Mouse (Mus musculus) hindbrain, embryonic 10.5 days (tissue): Measurements from ENCODE around the gene Farp1. TPM values are rescaled to one million over a fixed set of nuclear protein-coding genes. Genes with fewer than 3 reads are reported as not detected.

Experiments
- DNase-seq: peaks from one replicate; pipeline ENCODE4 v3.0.0-alpha.2; 2017; ENCODE audit warnings: low spot score
- H3K27ac ChIP-seq: fragments of 300-500 bp; sonication (generic); 2 replicates; pipeline ENCODE4 v1.5.1; 2016; ENCODE audit warnings: mild to moderate bottlenecking, moderate library complexity
- H3K27me3 ChIP-seq: fragments of 300-500 bp; sonication (generic); 2 replicates; pipeline ENCODE4 v1.6.1; 2016; ENCODE audit warnings: mild to moderate bottlenecking; ENCODE audit not compliant: poor library complexity, insufficient read depth, severe bottlenecking
- H3K36me3 ChIP-seq: fragments of 300-500 bp; sonication (generic); 2 replicates; pipeline ENCODE4 v1.6.1; 2016; ENCODE audit warnings: mild to moderate bottlenecking, moderate library complexity
- H3K4me1 ChIP-seq: fragments of 300-500 bp; sonication (generic); replicated peaks from 2 replicates; pipeline ENCODE4 v1.6.1; 2016; ENCODE audit warnings: mild to moderate bottlenecking
- H3K4me3 ChIP-seq: fragments of 300-500 bp; sonication (generic); 2 replicates; pipeline ENCODE4 v1.5.1; 2016; ENCODE audit warnings: mild to moderate bottlenecking, moderate library complexity
- H3K9me3 ChIP-seq: fragments of 300-500 bp; sonication (generic); 2 replicates; pipeline ENCODE4 v1.6.1; 2016; ENCODE audit warnings: mild to moderate bottlenecking, moderate library complexity
- WGBS: fragments of 180-500 bp; shearing (Covaris S2); methylation state at CpG from one replicate; pipeline ENCODE4 v1.1.7; 2016; 5-methylcytosine and 5-hydroxymethylcytosine counted together
- polyA plus RNA-seq: library from polyadenylated mRNA; unstranded; fragments of >200 nt; fragmentation: Nextera tagmentation; extraction: Ambion mirVana; gene quantifications from 2 replicates; pipeline ENCODE4 v1.2.1, GENCODE M21; 2016

Gene Farp1
- polyA plus RNA-seq, result 25.2 and 25.8 TPM in 2 replicates

- WGBS, result 1% methylated on average over 59 of the region's 61 CpGs
- H3K9me3 ChIP-seq, result no peaks in the 10 kb centered on the region
- H3K27ac ChIP-seq, result peak within 1 kb of the TSS; percentile 98
- peak; percentile 89 for DNase-seq
- peak within 1 kb of the TSS; percentile 87 for H3K4me3 ChIP-seq
- peaks cover 19% of the 10 kb centered on the region for H3K27me3 ChIP-seq
- H3K4me1 ChIP-seq, result peaks cover 45% of the 10 kb centered on the region
- H3K36me3 ChIP-seq, result no peaks in the 10 kb centered on the region
These were observed at the start of gene Farp1 for GRCm38 (mm10) chr14:121034973-121035662. Farp1 (plus strand) TSS chr14:121035200.

DNA sequence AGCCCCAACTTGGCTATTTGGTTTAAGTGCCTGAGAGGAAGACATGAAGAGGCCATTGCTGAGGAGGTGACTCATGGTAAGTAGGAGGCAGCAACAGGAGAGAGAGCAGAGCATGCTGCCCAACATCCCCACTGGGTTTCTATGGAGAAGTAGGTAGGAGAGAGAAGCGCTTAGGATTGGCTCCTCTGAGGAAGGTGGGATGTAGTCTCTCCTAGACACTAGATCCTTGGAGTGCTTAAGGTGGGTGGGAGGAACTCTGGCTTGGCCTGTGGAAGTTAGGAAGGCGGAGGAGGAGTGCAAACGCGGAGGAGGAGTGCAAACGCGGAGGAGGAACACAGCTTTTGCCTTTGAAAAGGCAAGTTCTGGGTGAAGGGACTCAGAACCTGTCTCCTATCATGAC is 45.9 kb upstream of the Farp1 start:
- WGBS, result 66% methylated on average over 6 of the region's 6 CpGs
- Histone ChIP-seq H3K4me3 (no peak overlapping the region), H3K27me3 (no peaks in the 10 kb centered on the region), H3K36me3 (no peaks in the 10 kb centered on the region), H3K9me3 (no peaks in the 10 kb centered on the region), H3K27ac (no peak overlapping the region), H3K4me1 (no peaks in the 10 kb centered on the region)
- no peak for DNase-seq

DNA sequence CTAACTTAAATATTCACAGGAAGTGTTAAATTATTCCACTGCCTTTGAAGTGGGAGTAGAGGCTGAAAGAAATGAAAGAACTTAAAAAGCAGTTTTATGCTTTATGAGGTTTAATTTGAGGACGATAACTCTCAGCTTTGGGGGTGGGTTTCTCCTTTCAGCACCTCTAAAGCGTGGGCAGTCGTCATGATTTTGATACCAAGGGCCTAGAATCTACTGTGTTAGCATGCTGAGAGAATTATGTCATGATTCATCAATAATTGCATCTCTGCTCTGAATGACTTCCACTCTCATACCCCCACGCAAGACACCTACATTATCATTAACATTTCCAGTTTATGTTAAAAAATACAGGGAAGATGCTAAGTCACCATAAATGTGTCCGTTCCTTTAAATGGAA is 37.3 kb upstream of the Farp1 start:
- H3K9me3 ChIP-seq, result no peaks in the 10 kb centered on the region
- no peak for DNase-seq
- peaks cover 6% of the 10 kb centered on the region; the same call in 1 of the 2 replicates for H3K4me1 ChIP-seq
- H3K27me3 ChIP-seq, result no peaks in the 10 kb centered on the region
- H3K27ac ChIP-seq, result no peak overlapping the region
- 89% methylated on average over 5 of the region's 5 CpGs for WGBS
- no peak overlapping the region for H3K4me3 ChIP-seq
- no peaks in the 10 kb centered on the region for H3K36me3 ChIP-seq

DNA sequence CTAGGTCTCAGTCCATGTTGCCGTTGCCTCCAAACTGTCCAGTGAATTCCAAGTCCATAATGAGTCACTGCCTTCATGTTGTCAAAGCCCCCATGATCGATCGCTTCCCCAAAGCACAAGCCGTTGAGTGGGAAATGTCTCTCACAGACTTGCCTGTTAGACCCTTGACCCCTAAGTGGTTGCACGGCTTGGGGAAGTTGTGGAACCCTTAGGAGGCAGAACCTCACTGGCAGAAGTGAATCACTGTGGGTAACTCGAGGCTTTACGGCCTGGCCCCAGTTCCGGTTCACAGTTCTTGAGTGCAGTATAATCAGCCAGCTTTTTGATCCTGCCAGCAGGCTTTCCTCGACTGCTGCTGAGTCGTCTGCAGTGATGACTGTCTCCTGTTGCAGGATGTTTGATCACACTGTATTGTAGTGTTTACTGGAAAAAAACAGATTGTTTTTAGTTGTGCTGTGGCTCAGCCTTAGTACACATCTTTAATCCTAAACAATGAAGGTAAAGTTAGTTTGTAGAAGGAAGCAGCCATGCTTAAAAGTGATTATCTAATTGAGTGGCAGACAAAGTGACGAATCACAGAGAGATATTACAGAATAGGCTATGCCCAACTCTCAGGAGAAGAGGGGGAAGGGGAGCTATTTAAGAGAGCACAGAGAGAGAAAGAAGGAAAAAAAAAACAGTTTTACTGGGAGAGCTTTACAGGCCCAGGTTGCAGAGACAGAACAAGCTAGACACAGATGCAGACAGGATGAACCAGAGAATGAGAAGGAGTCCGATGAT is 34.2 kb upstream of the Farp1 start:
- Histone ChIP-seq H3K27ac (no peak overlapping the region), H3K9me3 (no peaks in the 10 kb centered on the region), H3K36me3 (no peaks in the 10 kb centered on the region), H3K27me3 (no peaks in the 10 kb centered on the region), H3K4me1 (peaks cover 6% of the 10 kb centered on the region; the same call in 1 of the 2 replicates), H3K4me3 (no peak overlapping the region)
- peak; percentile 25 for DNase-seq
- 46% methylated on average over 12 of the region's 12 CpGs for WGBS

DNA sequence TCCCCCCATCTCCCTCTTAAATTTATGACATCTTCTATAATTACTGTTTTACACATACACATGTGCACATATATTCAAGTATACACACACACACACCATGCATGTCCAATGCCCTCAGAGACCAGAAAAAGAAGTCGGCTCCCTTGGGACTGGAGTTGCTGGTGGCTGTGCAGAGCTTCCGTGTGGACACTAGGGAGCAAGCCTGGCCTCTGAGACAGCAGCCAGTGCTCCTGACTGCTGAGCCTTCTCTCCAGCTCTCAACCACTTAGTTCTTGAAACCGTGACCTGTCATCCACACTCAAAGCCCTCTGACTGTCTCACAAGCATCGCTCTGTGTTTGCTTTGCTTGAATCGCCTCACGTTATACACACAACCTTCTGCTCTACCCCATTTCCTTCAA is 29.4 kb upstream of the Farp1 start:
- no peak overlapping the region for H3K27ac ChIP-seq
- no peaks in the 10 kb centered on the region for H3K36me3 ChIP-seq
- H3K4me1 ChIP-seq, result peaks cover 5% of the 10 kb centered on the region; the same call in 1 of the 2 replicates
- 90% methylated on average over 6 of the region's 6 CpGs for WGBS
- DNase-seq, result no peak
- H3K27me3 ChIP-seq, result no peaks in the 10 kb centered on the region
- no peak overlapping the region for H3K4me3 ChIP-seq
- no peaks in the 10 kb centered on the region for H3K9me3 ChIP-seq

- Histone ChIP-seq H3K9me3 (no peaks in the 10 kb centered on the region), H3K4me1 (0 out of 2 replicates have a peak, but pooled peaks cover under 1% of the 10 kb centered on the region), H3K36me3 (no peaks in the 10 kb centered on the region), H3K4me3 (no peak overlapping the region), H3K27me3 (no peaks in the 10 kb centered on the region), H3K27ac (no peak overlapping the region)
- 95% methylated on average over 8 of the region's 8 CpGs for WGBS
- DNase-seq, result no peak
These were observed 29.0 kb upstream of the Farp1 start for GRCm38 (mm10) chr14:121006021-121006420.

DNA sequence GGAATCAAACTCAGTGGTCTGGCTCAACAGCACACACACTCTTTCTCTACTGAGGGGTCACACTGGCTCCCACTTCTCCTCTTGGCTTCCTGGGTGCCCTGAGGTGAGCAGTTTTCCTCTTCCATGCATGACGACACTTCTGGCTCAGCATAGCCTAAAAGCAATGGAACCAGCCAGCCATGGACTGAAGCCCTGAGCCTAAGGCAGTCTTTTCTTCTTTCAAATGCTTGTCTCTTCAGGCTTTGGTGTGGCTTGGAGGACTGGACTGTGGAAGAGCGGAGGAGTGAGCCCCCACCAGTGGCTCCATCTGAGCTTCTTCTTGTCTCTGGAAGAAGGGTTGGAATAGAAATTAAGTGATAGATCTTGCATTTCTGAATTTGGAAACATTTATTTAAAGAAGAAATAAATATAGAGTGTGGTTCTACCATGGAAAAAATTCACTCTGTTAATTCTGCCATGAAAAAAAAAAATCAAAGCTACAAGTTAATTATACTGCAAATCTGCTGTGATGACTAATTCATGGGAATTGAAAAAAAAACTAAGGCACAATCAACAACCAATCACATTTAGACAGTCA is 19.8 kb upstream of the Farp1 start:
- no peak for DNase-seq
- H3K4me1 ChIP-seq, result no peaks in the 10 kb centered on the region
- WGBS, result 66% methylated on average over 2 of the region's 2 CpGs
- no peaks in the 10 kb centered on the region for H3K36me3 ChIP-seq
- peaks cover 9% of the 10 kb centered on the region; the same call in 1 of the 2 replicates for H3K9me3 ChIP-seq
- H3K27ac ChIP-seq, result no peak overlapping the region
- no peaks in the 10 kb centered on the region for H3K27me3 ChIP-seq
- H3K4me3 ChIP-seq, result no peak overlapping the region

DNA sequence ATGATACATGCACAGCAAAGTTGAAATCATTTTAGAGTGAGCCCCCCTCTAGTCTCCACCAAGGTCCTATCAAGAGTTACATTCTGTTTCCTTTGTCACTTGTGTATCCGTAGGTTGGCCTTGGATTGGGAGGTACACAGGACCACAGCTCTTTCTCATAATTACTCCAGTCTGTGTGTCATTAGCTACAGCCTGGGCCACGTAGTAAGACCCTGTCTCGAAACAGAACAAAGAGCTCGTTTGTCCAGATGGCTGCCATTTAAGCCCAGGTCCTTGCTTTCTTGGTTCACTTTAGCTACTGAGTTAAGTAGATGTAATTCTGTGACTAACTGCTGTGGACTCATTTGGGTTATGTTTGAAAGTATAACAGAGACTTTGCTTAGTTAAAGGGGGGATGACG is 12.6 kb upstream of the Farp1 start:
- WGBS, result 77% methylated on average over 5 of the region's 5 CpGs

DNA sequence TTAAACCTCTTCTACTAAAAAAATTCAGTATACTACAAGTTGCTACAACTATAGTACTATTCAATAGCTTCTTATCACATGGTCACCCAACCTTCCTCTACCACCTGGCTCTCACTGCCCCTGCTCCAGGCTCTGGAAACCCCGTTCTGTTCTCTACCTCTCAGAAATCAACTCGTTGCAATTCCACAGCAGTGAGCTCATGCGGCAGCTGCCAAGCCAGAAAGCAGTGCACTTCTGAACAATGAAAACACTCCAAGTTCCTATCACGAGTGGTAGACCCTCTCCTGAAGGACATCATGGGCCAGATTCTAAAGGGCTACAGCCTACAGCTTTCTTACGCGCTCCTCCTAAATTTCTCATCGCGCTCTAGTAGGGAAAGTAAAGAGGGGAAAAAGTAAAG is 9.6 kb upstream of the Farp1 start:
- no peaks in the 10 kb centered on the region for H3K36me3 ChIP-seq
- H3K9me3 ChIP-seq, result no peaks in the 10 kb centered on the region
- H3K27me3 ChIP-seq, result no peaks in the 10 kb centered on the region
- no peak overlapping the region for H3K27ac ChIP-seq
- H3K4me1 ChIP-seq, result no peaks in the 10 kb centered on the region
- 88% methylated on average over 8 of the region's 8 CpGs for WGBS
- H3K4me3 ChIP-seq, result no peak overlapping the region
- DNase-seq, result no peak

More for the DNA sequence above, 12.6 kb upstream of the Farp1 start:
- Histone ChIP-seq H3K4me1 (no peaks in the 10 kb centered on the region), H3K4me3 (no peak overlapping the region), H3K27ac (no peak overlapping the region), H3K9me3 (peaks cover 9% of the 10 kb centered on the region; the same call in 1 of the 2 replicates), H3K27me3 (no peaks in the 10 kb centered on the region), H3K36me3 (no peaks in the 10 kb centered on the region)
- DNase-seq, result no peak

DNA sequence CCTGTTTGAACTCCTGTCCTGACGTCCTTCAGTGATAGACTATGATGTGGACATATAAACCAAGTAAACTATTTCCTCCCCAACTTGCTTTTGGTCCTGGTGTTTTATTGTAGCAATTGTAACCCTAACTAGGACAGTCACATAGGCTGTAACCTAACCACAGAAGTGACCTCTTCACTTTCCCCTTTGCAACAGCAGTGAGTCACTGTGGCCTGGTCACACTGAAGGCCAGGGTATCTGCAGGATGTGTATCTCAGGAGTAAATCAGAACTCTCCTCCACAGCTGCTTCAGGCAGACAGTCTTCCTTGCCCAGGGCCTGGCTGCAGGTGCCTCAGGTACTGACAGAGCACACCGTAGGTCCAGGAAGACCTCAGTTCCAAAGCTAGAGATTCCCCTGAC is 3.6 kb upstream of the Farp1 start:
- no peaks in the 10 kb centered on the region for H3K36me3 ChIP-seq
- no peak overlapping the region for H3K27ac ChIP-seq
- H3K4me1 ChIP-seq, result peaks cover 18% of the 10 kb centered on the region
- H3K27me3 ChIP-seq, result peaks cover 19% of the 10 kb centered on the region
- no peaks in the 10 kb centered on the region for H3K9me3 ChIP-seq
- H3K4me3 ChIP-seq, result no peak overlapping the region
- no peak for DNase-seq
- 86% methylated on average over 2 of the region's 2 CpGs for WGBS

GRCm38 (mm10) chr14:121034525-121034924 is 475 bp upstream of the Farp1 start:
- peak; percentile 14 for DNase-seq
- WGBS, result 22% methylated on average over 10 of the region's 10 CpGs
- H3K9me3 ChIP-seq, result no peaks in the 10 kb centered on the region
- no peak overlapping the region; the same call in 1 of the 2 replicates for H3K27ac ChIP-seq
- H3K4me1 ChIP-seq, result peaks cover 45% of the 10 kb centered on the region
- H3K4me3 ChIP-seq, result peak overlapping the region; percentile 87
- H3K27me3 ChIP-seq, result peaks cover 19% of the 10 kb centered on the region
- no peaks in the 10 kb centered on the region for H3K36me3 ChIP-seq

DNA sequence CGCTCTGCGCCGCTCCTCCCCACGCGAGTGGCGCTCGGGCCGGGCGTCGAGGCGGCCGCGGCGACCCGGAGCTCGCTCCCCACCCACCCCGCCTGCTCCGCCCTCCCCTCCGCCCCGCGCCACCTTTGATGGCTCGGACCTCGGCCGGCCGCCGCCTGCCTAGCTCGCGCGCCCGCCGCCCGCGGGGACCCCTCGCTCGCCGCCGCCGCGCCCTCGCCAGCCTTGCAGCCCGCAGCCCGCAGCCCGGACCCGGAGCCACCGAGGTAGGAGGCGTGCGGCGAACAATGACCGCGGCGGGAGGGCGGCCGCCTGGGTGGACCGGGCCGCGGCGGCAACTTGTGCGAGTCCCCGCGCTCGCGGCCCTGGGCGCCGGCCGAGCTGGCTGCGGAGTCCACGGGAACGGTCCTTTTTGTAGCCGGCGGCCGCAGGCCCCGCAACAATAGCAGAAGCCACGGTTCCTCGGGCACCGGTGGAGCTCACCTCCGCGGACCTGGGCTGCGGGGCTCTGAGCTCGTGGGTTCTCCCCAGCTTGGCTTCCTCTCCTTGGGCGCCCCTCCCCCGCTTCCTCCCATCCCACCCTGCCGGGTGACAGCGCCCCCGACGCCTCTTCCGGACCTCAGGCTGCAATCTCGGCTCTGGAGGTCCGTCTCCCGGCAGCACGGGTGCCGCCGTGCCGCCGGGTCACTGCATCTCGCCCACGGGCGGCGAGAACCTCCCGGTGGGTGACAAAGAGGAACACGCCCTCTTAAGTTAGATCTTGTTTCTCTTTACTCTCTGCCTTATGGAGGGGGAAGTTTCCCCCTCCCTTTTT is 868 bp downstream of the Farp1 start:
- Histone ChIP-seq H3K27ac (peak overlapping the region; percentile 98), H3K4me1 (peaks cover 45% of the 10 kb centered on the region), H3K9me3 (no peaks in the 10 kb centered on the region), H3K27me3 (peaks cover 19% of the 10 kb centered on the region), H3K4me3 (peak overlapping the region; percentile 87), H3K36me3 (no peaks in the 10 kb centered on the region)
- under 1% methylated on average over 98 of the region's 100 CpGs for WGBS
- peak; percentile 78 for DNase-seq
